Mouse (Mus musculus) testis, adult 2 months (tissue): ENCODE results near the gene Afmid.
"Not testable (repeated sequence)": the region's sequence is repeated elsewhere in the genome, so short reads cannot be mapped to it uniquely, and the experiment has no call there.

Source experiments
- CTCF ChIP-seq: fragments of 200-500 bp; IDR thresholded peaks from 2 replicates; pipeline ENCODE4 v1.5.1; 2012; ENCODE audit warnings: low read depth, mild to moderate bottlenecking, inconsistent platforms, low read length, moderate library complexity; ENCODE audit not compliant: control insufficient read depth, insufficient read depth, insufficient replicate concordance
- POLR2A ChIP-seq: fragments of 200-500 bp; IDR thresholded peaks from 2 replicates; pipeline ENCODE4 v1.6.1; 2012; ENCODE audit warnings: low read depth, mild to moderate bottlenecking, inconsistent platforms, low read length, moderate library complexity; ENCODE audit not compliant: control insufficient read depth

DNA sequence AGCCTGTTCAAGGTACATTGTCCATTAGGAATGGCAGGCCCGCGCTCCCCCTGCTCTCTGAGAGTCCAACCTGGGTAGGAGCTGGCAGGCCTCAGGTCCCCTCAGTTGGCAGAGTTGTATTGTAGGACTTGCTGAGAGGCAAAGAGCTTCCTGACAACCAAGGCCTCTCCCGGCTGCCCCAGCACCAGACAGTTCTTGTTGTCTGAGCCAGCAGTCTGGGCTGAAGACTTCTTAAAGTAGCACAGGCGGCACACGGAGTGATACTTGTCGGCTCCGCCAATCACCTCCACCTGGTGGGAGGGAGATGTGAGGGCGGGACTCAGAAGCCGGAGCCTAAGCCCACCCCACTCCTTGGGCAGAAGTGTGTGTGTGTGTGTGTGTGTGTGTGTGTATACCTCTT lies 9.9 kb upstream of the Afmid start:
- TF ChIP-seq CTCF, POLR2A: not testable (repeated sequence)
